Mouse (Mus musculus) stomach, embryonic 14.5 days (tissue): ENCODE results near the gene Adra1b. TPM values are rescaled to one million over a fixed set of nuclear protein-coding genes. Genes with fewer than 3 reads are reported as not detected.
A peak's percentile ranks its signal among the peaks of the same experiment; 100 is the strongest.

ENCODE experiments used
- ATAC-seq: fragments of 200-750 bp; cut with Nextera tagmentation; 2 replicates; pipeline ENCODE4 v1.8.0; 2017; ENCODE audit warnings: low read depth, moderate TSS enrichment; ENCODE audit not compliant: insufficient number of reproducible peaks, insufficient read depth, low FRiP score
- H3K27ac ChIP-seq: fragments of 300-500 bp; sonication (generic); 2 replicates; pipeline ENCODE4 v1.5.1; 2014; ENCODE audit warnings: mild to moderate bottlenecking, low read length, moderate library complexity, mixed read lengths
- H3K27me3 ChIP-seq: fragments of 300-500 bp; sonication (generic); 2 replicates; pipeline ENCODE4 v1.6.1; 2014; ENCODE audit warnings: low read length, control low read depth, mixed read lengths; ENCODE audit not compliant: control insufficient read depth, insufficient read depth
- H3K36me3 ChIP-seq: fragments of 300-500 bp; sonication (generic); 2 replicates; pipeline ENCODE4 v1.6.1; 2014; ENCODE audit warnings: mild to moderate bottlenecking, control low read depth, low read length, moderate library complexity, mixed read lengths; ENCODE audit not compliant: control insufficient read depth, insufficient read depth
- H3K4me1 ChIP-seq: fragments of 300-500 bp; sonication (generic); 2 replicates; pipeline ENCODE4 v1.6.1; 2014; ENCODE audit warnings: low read length, control low read depth, mixed read lengths; ENCODE audit not compliant: control insufficient read depth, insufficient read depth
- H3K4me2 ChIP-seq: fragments of 300-500 bp; sonication (generic); replicated peaks from 2 replicates; pipeline ENCODE4 v1.6.1; 2014; ENCODE audit warnings: low read depth, low read length, control low read depth
- H3K4me3 ChIP-seq: fragments of 300-500 bp; sonication (generic); 2 replicates; pipeline ENCODE4 v1.5.1; 2014; ENCODE audit warnings: low read depth, low read length, control low read depth
- H3K9ac ChIP-seq: fragments of 300-500 bp; sonication (generic); replicated peaks from 2 replicates; pipeline ENCODE4 v1.6.1; 2014; ENCODE audit warnings: low read depth, mild to moderate bottlenecking, control low read depth, low read length, moderate library complexity, mixed read lengths
- H3K9me3 ChIP-seq: fragments of 300-500 bp; sonication (generic); 2 replicates; pipeline ENCODE4 v1.6.1; 2016; ENCODE audit warnings: low read depth, low read length, control low read depth; ENCODE audit not compliant: control insufficient read depth
- WGBS: fragments of 180-500 bp; shearing (Covaris S2); extraction: QIAGEN DNeasy Blood & Tissue Kit; methylation state at CpG from one replicate; pipeline ENCODE4 v1.1.7; 2014; 5-methylcytosine and 5-hydroxymethylcytosine counted together
- polyA plus RNA-seq: library from polyadenylated mRNA; unstranded; fragments of >200 nt; fragmentation: Nextera tagmentation; extraction: Ambion mirVana; gene quantifications from 2 replicates; pipeline ENCODE4 v1.2.1, GENCODE M21; 2014

Adra1b gene
- polyA plus RNA-seq, 1 experiment from 2014 or later = 0.26 TPM

DNA sequence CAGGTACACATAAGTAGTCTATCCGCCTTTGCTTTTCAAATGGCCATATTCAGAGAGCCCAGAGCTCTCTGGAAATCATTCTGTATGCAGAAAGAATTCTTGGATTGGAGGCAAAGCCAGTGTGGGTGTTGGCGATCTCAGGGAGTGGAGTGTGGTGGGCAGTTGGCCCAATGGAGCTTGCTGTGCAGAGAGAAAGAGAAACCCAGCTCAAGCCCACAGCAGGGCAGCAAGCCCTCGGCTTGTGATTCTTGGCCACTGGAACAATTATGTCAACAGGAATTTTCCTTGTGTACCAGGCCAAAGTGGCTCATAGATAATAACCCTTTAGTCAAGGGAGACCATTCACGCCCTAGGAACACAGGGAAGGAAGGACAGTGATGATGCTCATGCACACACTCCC is 53.0 kb downstream of the Adra1b start:
- Histone ChIP-seq H3K4me2 (no peak overlapping the region), H3K4me3 (no peak overlapping the region), H3K27me3 (no peaks in the 10 kb centered on the region), H3K9ac (no peak overlapping the region), H3K36me3 (no peaks in the 10 kb centered on the region), H3K4me1 (no peaks in the 10 kb centered on the region), H3K27ac (no peak overlapping the region), H3K9me3 (no peaks in the 10 kb centered on the region)
- 89% methylated on average over 4 of the region's 4 CpGs for WGBS
- ATAC-seq = no peak

DNA sequence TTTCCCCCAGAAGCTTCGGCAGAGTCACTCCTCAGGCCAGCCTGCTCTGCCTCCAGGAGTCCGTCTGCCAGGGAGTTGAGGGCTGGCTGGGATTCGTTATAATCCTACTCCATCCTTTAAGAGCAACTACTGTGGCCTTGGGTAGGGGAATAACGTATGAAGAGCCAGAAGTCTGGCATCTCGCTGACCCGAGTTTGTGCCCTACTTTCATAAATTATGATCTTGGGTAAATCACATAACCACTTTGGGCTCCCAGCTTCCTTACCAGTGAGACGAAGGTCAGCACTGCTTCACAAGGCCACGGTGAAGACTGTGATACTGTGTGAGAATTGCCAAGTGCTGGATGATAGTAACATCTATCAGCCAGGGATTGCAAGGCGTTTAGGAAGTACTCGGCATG is 59.4 kb downstream of the Adra1b start:
- no peak for ATAC-seq
- Histone ChIP-seq H3K27ac (no peak overlapping the region), H3K36me3 (no peaks in the 10 kb centered on the region), H3K9ac (no peak overlapping the region), H3K4me2 (no peak overlapping the region), H3K9me3 (no peaks in the 10 kb centered on the region), H3K4me1 (0 out of 2 replicates have a peak, but pooled peaks cover under 1% of the 10 kb centered on the region), H3K4me3 (no peak overlapping the region), H3K27me3 (0 out of 2 replicates have a peak, but pooled peaks cover 6% of the 10 kb centered on the region)
- WGBS = 53% methylated on average over 10 of the region's 10 CpGs

DNA sequence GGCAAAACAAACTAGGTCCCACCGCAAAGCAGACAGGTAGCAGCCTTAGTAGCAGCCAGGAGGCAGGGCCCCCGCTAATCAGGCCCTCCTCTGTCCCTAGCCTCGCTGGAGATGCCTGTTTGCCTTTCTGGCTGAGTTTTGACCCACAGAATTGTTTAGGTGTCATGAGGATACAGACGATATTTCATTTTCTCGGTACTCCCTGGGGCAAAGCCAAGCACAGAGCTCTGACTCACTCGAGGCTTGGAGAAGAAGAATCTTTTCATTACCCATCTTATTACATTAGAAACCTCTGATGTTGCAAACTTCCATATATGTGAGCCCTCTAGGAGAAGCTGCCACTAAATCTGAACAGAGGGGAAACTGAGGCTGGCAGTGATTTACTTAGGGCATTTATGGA is 60.5 kb downstream of the Adra1b start:
- H3K27ac ChIP-seq = no peak overlapping the region
- H3K27me3 ChIP-seq = 0 out of 2 replicates have a peak, but pooled peaks cover 10% of the 10 kb centered on the region
- H3K4me1 ChIP-seq = 0 out of 2 replicates have a peak, but pooled peaks cover 2% of the 10 kb centered on the region
- WGBS = 46% methylated on average over 6 of the region's 6 CpGs
- H3K9ac ChIP-seq = no peak overlapping the region
- H3K4me3 ChIP-seq = no peak overlapping the region
- H3K36me3 ChIP-seq = no peaks in the 10 kb centered on the region
- no peak for ATAC-seq
- H3K4me2 ChIP-seq = no peak overlapping the region
- H3K9me3 ChIP-seq = no peaks in the 10 kb centered on the region

DNA sequence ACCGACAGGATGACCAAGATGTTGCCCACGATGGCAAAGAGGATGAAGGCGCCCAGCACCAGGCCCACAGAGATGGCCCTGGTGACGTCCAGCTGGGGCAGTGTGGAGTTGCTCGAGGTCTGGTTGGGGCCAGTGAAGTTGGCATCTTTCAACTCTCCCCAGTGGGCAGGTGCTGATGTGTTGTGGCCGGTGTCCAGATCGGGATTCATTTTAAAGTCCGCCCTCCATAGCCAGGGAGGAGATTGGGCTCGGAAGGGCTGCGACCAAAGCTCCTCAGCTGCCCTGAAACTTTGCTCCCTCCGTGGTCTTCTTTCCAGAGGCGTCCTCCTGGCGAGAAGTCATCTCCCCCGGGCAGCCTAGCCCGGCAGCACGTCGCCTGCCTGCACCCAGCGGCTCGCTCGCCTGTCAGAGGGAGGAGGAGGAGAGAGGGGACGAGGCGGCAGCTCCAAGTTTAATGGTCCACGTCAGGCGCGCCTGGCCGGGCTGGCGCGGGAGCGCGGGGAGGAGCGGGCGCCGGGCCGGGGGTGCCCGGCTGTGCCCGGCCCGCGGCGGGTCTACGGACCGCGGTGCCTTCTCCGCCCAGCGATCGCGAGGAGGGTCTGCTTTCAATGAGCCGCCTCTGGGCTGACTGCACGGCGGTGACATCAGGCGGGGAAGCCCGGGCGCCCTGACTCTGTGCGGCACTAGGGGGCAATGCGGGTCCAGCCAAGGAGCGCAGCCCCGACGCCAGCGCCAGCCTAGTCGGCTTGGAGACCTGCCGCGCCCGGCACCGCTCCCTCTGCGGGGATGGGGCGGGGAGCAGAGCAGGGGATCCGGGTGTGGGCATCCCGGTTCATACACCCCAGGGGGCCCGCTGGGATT is 64.9 kb downstream of the Adra1b start:
- peak; percentile 93 for ATAC-seq
- Histone ChIP-seq H3K9me3 (no peaks in the 10 kb centered on the region), H3K4me2 (peak overlapping the region; percentile 82), H3K36me3 (no peaks in the 10 kb centered on the region), H3K4me1 (0 out of 2 replicates have a peak, but pooled peaks cover 2% of the 10 kb centered on the region), H3K27ac (no peak overlapping the region), H3K4me3 (peak overlapping the region; percentile 47), H3K27me3 (0 out of 2 replicates have a peak, but pooled peaks cover 10% of the 10 kb centered on the region), H3K9ac (peak overlapping the region; percentile 38)
- WGBS = 5% methylated on average over 68 of the region's 68 CpGs

DNA sequence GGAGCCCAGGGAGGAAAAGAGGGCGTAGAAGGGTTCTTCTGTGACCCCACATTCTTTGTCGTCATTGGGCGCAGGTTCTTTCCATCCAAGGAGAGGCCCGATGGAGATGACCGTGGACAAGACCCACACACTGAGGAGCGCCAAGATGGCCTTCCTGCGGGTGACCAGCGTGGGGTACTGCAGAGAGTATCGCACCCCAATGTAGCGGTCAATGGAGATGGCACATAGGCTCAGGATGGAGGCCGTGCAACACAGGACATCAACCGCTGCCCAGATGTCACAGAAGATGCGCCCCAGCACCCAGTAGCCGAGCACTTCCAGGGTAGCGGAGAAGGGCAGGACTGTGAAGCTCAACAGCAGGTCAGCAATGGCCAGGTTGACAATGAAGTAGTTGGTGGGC is 65.6 kb downstream of the Adra1b start:
- WGBS = 93% methylated on average over 15 of the region's 15 CpGs
- Histone ChIP-seq H3K9me3 (no peaks in the 10 kb centered on the region), H3K27ac (no peak overlapping the region), H3K4me2 (no peak overlapping the region), H3K36me3 (no peaks in the 10 kb centered on the region), H3K4me1 (0 out of 2 replicates have a peak, but pooled peaks cover 2% of the 10 kb centered on the region), H3K4me3 (no peak overlapping the region), H3K27me3 (0 out of 2 replicates have a peak, but pooled peaks cover 10% of the 10 kb centered on the region), H3K9ac (no peak overlapping the region)
- no peak for ATAC-seq

DNA sequence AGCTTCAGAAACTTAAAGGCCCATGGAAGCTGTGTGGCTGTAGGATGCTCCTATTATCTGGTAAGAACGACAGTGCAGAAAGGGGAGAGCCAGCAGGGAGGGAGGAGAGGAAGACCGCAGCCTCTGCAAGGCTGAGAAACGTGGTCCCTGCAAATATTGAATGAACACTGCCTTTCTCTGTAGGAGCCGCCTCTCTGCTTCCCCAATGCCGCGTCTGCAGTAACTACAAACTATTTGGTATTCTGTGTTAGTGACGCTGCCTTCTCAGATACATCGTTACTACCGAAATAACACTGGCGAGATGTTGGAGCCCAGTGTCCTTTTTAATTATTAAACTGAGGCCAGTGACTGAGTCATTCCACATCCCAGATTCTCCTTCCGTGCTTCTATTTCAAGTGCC is 66.5 kb downstream of the Adra1b start:
- Histone ChIP-seq H3K36me3 (no peaks in the 10 kb centered on the region), H3K4me1 (0 out of 2 replicates have a peak, but pooled peaks cover 2% of the 10 kb centered on the region), H3K9ac (no peak overlapping the region), H3K9me3 (no peaks in the 10 kb centered on the region), H3K27me3 (0 out of 2 replicates have a peak, but pooled peaks cover 10% of the 10 kb centered on the region), H3K4me2 (no peak overlapping the region), H3K4me3 (no peak overlapping the region), H3K27ac (no peak overlapping the region)
- 66% methylated on average over 11 of the region's 11 CpGs for WGBS
- ATAC-seq = no peak

- H3K27me3 ChIP-seq = 0 out of 2 replicates have a peak, but pooled peaks cover 4% of the 10 kb centered on the region
- H3K4me2 ChIP-seq = no peak overlapping the region
- H3K36me3 ChIP-seq = no peaks in the 10 kb centered on the region
- 0 out of 2 replicates have a peak, but pooled peaks cover under 1% of the 10 kb centered on the region for H3K4me1 ChIP-seq
- no peaks in the 10 kb centered on the region for H3K9me3 ChIP-seq
- no peak for ATAC-seq
- H3K27ac ChIP-seq = no peak overlapping the region
- 71% methylated on average over 4 of the region's 4 CpGs for WGBS
- H3K4me3 ChIP-seq = no peak overlapping the region
- H3K9ac ChIP-seq = no peak overlapping the region
Measured at GRCm38 (mm10) chr11:43831530-43831929, 69.5 kb downstream of the Adra1b start.

DNA sequence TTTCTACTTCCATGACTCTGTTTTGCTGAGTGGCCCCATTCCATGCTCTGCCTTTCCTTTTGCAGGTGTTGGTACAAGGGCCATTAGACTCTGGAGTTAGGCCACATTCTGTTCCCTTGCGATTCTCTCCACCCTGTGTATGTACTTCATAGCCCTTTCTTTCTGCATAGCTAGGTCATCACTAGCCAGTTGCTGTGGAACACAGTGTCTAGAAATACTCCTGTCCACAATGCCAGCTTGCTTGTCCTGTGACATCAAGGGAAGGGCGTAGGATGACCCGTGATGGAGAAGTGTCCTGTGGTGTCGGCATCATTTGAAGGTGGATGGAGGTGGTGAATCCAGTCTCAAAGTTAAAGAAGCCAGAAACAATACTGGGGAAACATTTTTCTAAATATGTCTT is 74.2 kb downstream of the Adra1b start:
- no peaks in the 10 kb centered on the region for H3K9me3 ChIP-seq
- H3K4me3 ChIP-seq = no peak overlapping the region
- ATAC-seq = no peak
- no peaks in the 10 kb centered on the region for H3K27me3 ChIP-seq
- no peaks in the 10 kb centered on the region for H3K36me3 ChIP-seq
- H3K27ac ChIP-seq = no peak overlapping the region
- no peaks in the 10 kb centered on the region for H3K4me1 ChIP-seq
- 87% methylated on average over 4 of the region's 4 CpGs for WGBS
- no peak overlapping the region for H3K9ac ChIP-seq
- H3K4me2 ChIP-seq = no peak overlapping the region
